Mouse (Mus musculus) liver, embryonic 14.5 days (tissue): ENCODE data around the gene Rarres2. TPM values are rescaled to one million over a fixed set of nuclear protein-coding genes. Genes with fewer than 3 reads are reported as not detected.

Source experiments
- ATAC-seq: fragments of 200-750 bp; cut with Nextera tagmentation; 2 replicates; pipeline ENCODE4 v1.8.0; 2017; ENCODE audit warnings: moderate number of reproducible peaks, mild to moderate bottlenecking, moderate library complexity; ENCODE audit not compliant: insufficient read depth
- DNase-seq, 3 experiments: peaks; one replicate each; pipeline ENCODE4 v3.0.0-alpha.2; 2012 to 2013; ENCODE audit warnings: low read depth in 3 of 3, low spot score in 3 of 3
- H3K27ac ChIP-seq: fragments of 300-500 bp; sonication (generic); 2 replicates; pipeline ENCODE4 v1.5.1; 2014; ENCODE audit warnings: moderate library complexity, mild to moderate bottlenecking, control low read depth, inconsistent platforms
- H3K27me3 ChIP-seq: fragments of 300-500 bp; sonication (generic); 2 replicates; pipeline ENCODE4 v1.6.1; 2014; ENCODE audit warnings: mild to moderate bottlenecking, low read length, moderate library complexity; ENCODE audit not compliant: control insufficient read depth, insufficient read depth
- H3K36me3 ChIP-seq: fragments of 300-500 bp; sonication (generic); replicated peaks from 2 replicates; pipeline ENCODE4 v1.6.1; 2014; ENCODE audit warnings: low read depth; ENCODE audit not compliant: control insufficient read depth, insufficient read depth
- H3K4me1 ChIP-seq, 2 experiments: fragments of 200-500 bp in 1 of 2; fragments of 300-500 bp in 1 of 2; sonication (generic) in 1 of 2; replicated peaks; 2 replicates each; pipeline ENCODE4 v1.6.1; 2012 to 2014; ENCODE audit warnings: antibody characterized with exemption in 1 of 2, inconsistent platforms in 1 of 2, low read length in 1 of 2; ENCODE audit not compliant: control insufficient read depth in 2 of 2, insufficient read depth in 2 of 2
- H3K4me2 ChIP-seq: fragments of 300-500 bp; sonication (generic); 2 replicates; pipeline ENCODE4 v1.6.1; 2014; ENCODE audit warnings: low read depth, mild to moderate bottlenecking, control low read depth, moderate library complexity
- H3K4me3 ChIP-seq, 2 experiments: fragments of 200-500 bp in 1 of 2; fragments of 300-500 bp in 1 of 2; sonication (generic) in 1 of 2; 2 replicates each; pipeline ENCODE4 v1.5.1; 2012 to 2014; ENCODE audit warnings: low read depth in 2 of 2, low read length in 2 of 2, mild to moderate bottlenecking in 2 of 2, control low read depth in 1 of 2, inconsistent platforms in 1 of 2, moderate library complexity in 1 of 2; ENCODE audit not compliant: insufficient read depth in 1 of 2
- H3K9ac ChIP-seq: fragments of 300-500 bp; sonication (generic); replicated peaks from 2 replicates; pipeline ENCODE4 v1.6.1; 2014; ENCODE audit warnings: mild to moderate bottlenecking, control low read depth, moderate library complexity
- H3K9me3 ChIP-seq: fragments of 300-500 bp; sonication (generic); 2 replicates; pipeline ENCODE4 v1.6.1; 2016; ENCODE audit warnings: low read length, mixed read lengths; ENCODE audit not compliant: control insufficient read depth
- CTCF ChIP-seq: IDR thresholded peaks from 2 replicates; pipeline ENCODE4 v1.5.1; 2016; ENCODE audit warnings: antibody characterized with exemption, low read depth, control low read depth
- EP300 ChIP-seq: IDR thresholded peaks from 2 replicates; pipeline ENCODE4 v1.6.1; 2016; ENCODE audit warnings: antibody characterized with exemption, low read depth
- WGBS: fragments of 180-500 bp; shearing (Covaris S2); extraction: QIAGEN DNeasy Blood & Tissue Kit; methylation state at CpG from one replicate; pipeline ENCODE4 v1.1.7; 2014; ENCODE audit not compliant: insufficient replicate concordance; 5-methylcytosine and 5-hydroxymethylcytosine counted together
- polyA plus RNA-seq, 2 experiments: library from polyadenylated mRNA; depleted of rRNA in 1 of 2; stranded (reverse) in 1 of 2; unstranded in 1 of 2; fragments of >200 nt; fragmentation: Nextera tagmentation in 1 of 2; extraction: Ambion mirVana in 1 of 2; gene quantifications; 2 replicates each; pipeline versions ENCODE4 v1.2.1 to v1.2.3; 2012 to 2014

Rarres2 gene
- polyA plus RNA-seq, 2 experiments, result 11.3 to 16.3 TPM

- H3K9ac ChIP-seq, result no peak overlapping the region
- ATAC-seq (no peak), DNase-seq (no peak)
- no peak overlapping the region for H3K4me2 ChIP-seq
- H3K27ac ChIP-seq, result no peak overlapping the region
- peaks cover 2% of the 10 kb centered on the region in 2 experiments; a peak in 2 of 4 replicates for H3K4me1 ChIP-seq
- TF ChIP-seq EP300 (no peak), CTCF (no peak)
- 92% methylated on average over 27 of the region's 27 CpGs for WGBS
- no peaks in the 10 kb centered on the region; the same call in 1 of the 2 replicates for H3K9me3 ChIP-seq
- no peaks in the 10 kb centered on the region; the same call in 1 of the 2 replicates for H3K36me3 ChIP-seq
- H3K4me3 ChIP-seq, result no peak overlapping the region
- no peaks in the 10 kb centered on the region for H3K27me3 ChIP-seq
Measured at GRCm38 (mm10) chr6:48597233-48597625, 24.6 kb upstream of the Rarres2 start.

GRCm38 (mm10) chr6:48596545-48597232 lies 24.1 kb upstream of the Rarres2 start:
- Histone ChIP-seq H3K4me2 (no peak overlapping the region), H3K36me3 (no peaks in the 10 kb centered on the region; the same call in 1 of the 2 replicates), H3K27ac (no peak overlapping the region), H3K27me3 (no peaks in the 10 kb centered on the region), H3K9me3 (no peaks in the 10 kb centered on the region; the same call in 1 of the 2 replicates), H3K9ac (no peak overlapping the region), H3K4me3 (no peak overlapping the region), H3K4me1 (peaks cover 2 to 3% of the 10 kb centered on the region in 2 experiments; a peak in 2 of 4 replicates)
- WGBS, result 89% methylated on average over 45 of the region's 45 CpGs
- no peak for ATAC-seq
- no peak for TF ChIP-seq CTCF
- TF ChIP-seq EP300, result no peak
- no peak for DNase-seq

GRCm38 (mm10) chr6:48595278-48595677 lies 22.7 kb upstream of the Rarres2 start:
- Histone ChIP-seq H3K9me3 (no peaks in the 10 kb centered on the region; the same call in 1 of the 2 replicates), H3K4me3 (no peak overlapping the region; a peak in 1 of 4 replicates), H3K36me3 (no peaks in the 10 kb centered on the region; the same call in 1 of the 2 replicates), H3K4me2 (peak overlapping the region; percentile 66), H3K9ac (no peak overlapping the region), H3K27me3 (no peaks in the 10 kb centered on the region), H3K4me1 (0 out of 4 replicates have a peak, but pooled peaks cover 0 to 3% of the 10 kb centered on the region in 2 experiments), H3K27ac (no peak overlapping the region)
- WGBS, result 27% methylated on average over 1 of the region's 1 CpGs
- ATAC-seq, result no peak
- no peak for TF ChIP-seq EP300
- TF ChIP-seq CTCF, result no peak
- DNase-seq, result no peak

- no peak for DNase-seq
- no peaks in the 10 kb centered on the region; the same call in 1 of the 2 replicates for H3K36me3 ChIP-seq
- peak overlapping the region; percentile 66 for H3K4me2 ChIP-seq
- peak overlapping the region; percentile 61 to 62 for H3K4me3 ChIP-seq
- H3K27ac ChIP-seq, result no peak overlapping the region
- 1% methylated on average over 39 of the region's 41 CpGs for WGBS
- H3K9me3 ChIP-seq, result no peaks in the 10 kb centered on the region; the same call in 1 of the 2 replicates
- peak; percentile 40 for ATAC-seq
- peak overlapping the region; percentile 56 for H3K9ac ChIP-seq
- TF ChIP-seq EP300 (no peak), CTCF (no peak)
- no peaks in the 10 kb centered on the region for H3K27me3 ChIP-seq
- 0 out of 4 replicates have a peak, but pooled peaks cover 0 to 3% of the 10 kb centered on the region in 2 experiments for H3K4me1 ChIP-seq
Measured at GRCm38 (mm10) chr6:48594043-48594738, 21.6 kb upstream of the Rarres2 start.
